In the genomic region with DNA sequence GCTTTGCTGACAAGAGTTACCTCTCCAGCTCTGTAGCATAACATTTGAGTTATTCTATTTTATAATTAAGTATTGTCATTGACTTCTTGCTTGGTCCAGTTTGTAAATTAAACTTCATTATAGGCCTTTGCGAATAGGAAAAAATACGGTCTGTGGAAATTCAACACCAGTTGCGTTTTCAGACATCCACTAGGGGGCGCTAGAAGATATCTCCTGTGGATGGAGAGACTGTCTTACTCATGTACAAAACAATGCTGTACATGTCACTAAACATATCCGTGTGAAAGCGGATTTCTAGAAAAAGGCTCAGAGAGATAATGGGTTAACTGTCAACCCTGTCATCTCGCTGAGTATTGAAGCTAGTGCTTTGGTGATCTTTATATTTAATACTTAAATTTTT, we compare ENCODE assay signal across 11 mouse cellular contexts. TPM values are rescaled to one million over a fixed set of nuclear protein-coding genes. Genes with fewer than 3 reads are reported as not detected.
A peak's percentile ranks its signal among the peaks of the same experiment; 100 is the strongest.
DNase-seq lines count a peak whose midpoint lies in the region; ATAC-seq and TF ChIP-seq lines count a peak whose summit lies in the region.
"Had no signal": no experiment of that assay in that cellular context is flagged by ENCODE, and none has a peak within 500 bp of the region (broad histone marks: within the 10 kb centered on the region; RNA-seq: fewer than 3 reads in every experiment).

No protein-coding gene starts in this region.

- peak; percentile 53 for ATAC-seq in CD4-positive, CD25-positive, alpha-beta regulatory T cell, adult 4 months
- peak; percentile 64; the same call in 1 of the 2 replicates for ATAC-seq in common myeloid progenitor, adult 5-6 weeks (replicated peaks; ENCODE audit: low read depth, poor library complexity, severe bottlenecking)
- ATAC-seq in forebrain, embryonic 13.5 days: no peak

- no peaks in the 10 kb centered on the region for H3K27me3 ChIP-seq in thymus, adult 2 months (ENCODE audit: control insufficient read depth, insufficient read depth, low read length)
- no peaks in the 10 kb centered on the region for H3K27me3 ChIP-seq in forebrain, embryonic 13.5 days
- H3K27me3 ChIP-seq: embryonic facial prominence, embryonic 12.5 days had no signal

- H3K27ac ChIP-seq in thymus, adult 2 months (ENCODE audit: control insufficient read depth, insufficient read depth, low read length): no peak overlapping the region
- no peak overlapping the region for H3K27ac ChIP-seq in forebrain, embryonic 13.5 days
- H3K27ac ChIP-seq: embryonic facial prominence, embryonic 12.5 days had no signal

- H3K4me2 ChIP-seq in forebrain, embryonic 13.5 days: no peak overlapping the region
- H3K4me2 ChIP-seq: embryonic facial prominence, embryonic 12.5 days had no signal

- no peak for TF ChIP-seq CTCF in thymus, adult 2 months (IDR thresholded peaks at IDR 0.05; ENCODE audit: borderline replicate concordance, control insufficient read depth, extremely low read depth, insufficient read depth, low read length, poor library complexity)

- H3K9ac ChIP-seq in forebrain, embryonic 13.5 days: no peak overlapping the region
- H3K9ac ChIP-seq: embryonic facial prominence, embryonic 12.5 days had no signal

- peak; percentile 62 to 78 for DNase-seq in heart, postnatal 10 days
- no peak for DNase-seq in heart, postnatal 25 days (ENCODE audit: low spot score)
- peak; percentile 85 for DNase-seq in 3T3-L1 (ENCODE audit: low read depth, low spot score)
- DNase-seq in left cerebral cortex, postnatal 4 days: peak; percentile 18
- DNase-seq in thymus, adult 2 months: peak; percentile 76

- no peak for TF ChIP-seq POLR2A in thymus, adult 2 months (IDR thresholded peaks at IDR 0.05; ENCODE audit: control insufficient read depth, extremely low read depth, insufficient read depth, low read length, poor library complexity)

- intact Hi-C loops in heart, postnatal 10 days (cut with DNase I): loop anchor here (5.0 kb wide), 1 partner anchor 218 kb away; the partner anchor contains the start of gene Nog
- intact Hi-C loops in heart, postnatal 25 days (cut with DNase I): loop anchor here (5.0 kb wide), 1 partner anchor 218 kb away; the partner anchor contains the start of gene Nog
- intact Hi-C loops in left cerebral cortex, postnatal 4 days (cut with DNase I): no loop called here

- WGBS in thymus, adult 2 months: 9% methylated on average over 7 of the region's 7 CpGs
- WGBS in forebrain, embryonic 13.5 days: 41% methylated on average over 7 of the region's 7 CpGs

- no peak overlapping the region for H3K4me3 ChIP-seq in thymus, adult 2 months (ENCODE audit: control insufficient read depth, insufficient read depth, low read length)
- no peak overlapping the region for H3K4me3 ChIP-seq in forebrain, embryonic 13.5 days
- H3K4me3 ChIP-seq: embryonic facial prominence, embryonic 12.5 days; myocyte had no signal

- peaks cover 53% of the 10 kb centered on the region for H3K4me1 ChIP-seq in thymus, adult 2 months (replicated peaks; ENCODE audit: control insufficient read depth, insufficient read depth, low read length)
- no peaks in the 10 kb centered on the region for H3K4me1 ChIP-seq in forebrain, embryonic 13.5 days
- H3K4me1 ChIP-seq: embryonic facial prominence, embryonic 12.5 days had no signal

- peaks cover 10% of the 10 kb centered on the region; the same call in 1 of the 2 replicates for H3K36me3 ChIP-seq in thymus, adult 2 months (ENCODE audit: control insufficient read depth, insufficient read depth, low read length)
- H3K36me3 ChIP-seq in forebrain, embryonic 13.5 days (ENCODE audit: poor library complexity, severe bottlenecking): no peaks in the 10 kb centered on the region
- H3K36me3 ChIP-seq: embryonic facial prominence, embryonic 12.5 days had no signal

- no peaks in the 10 kb centered on the region for H3K9me3 ChIP-seq in forebrain, embryonic 13.5 days (replicated peaks)
- H3K9me3 ChIP-seq: embryonic facial prominence, embryonic 12.5 days had no signal

RNA-seq across cellular contexts. Expression of gene Gm525, which starts 11.0 kb away (rescaled TPM):
- total RNA-seq in heart, postnatal 10 days (2021): not detected
- total RNA-seq in heart, postnatal 25 days (2021): not detected
- polyA plus RNA-seq in CD4-positive, CD25-positive, alpha-beta regulatory T cell, adult 4 months (2017; shearing (Covaris generic)): not detected
- total RNA-seq in common myeloid progenitor, adult 5-6 weeks (2017): not detected in 2 replicates
- total RNA-seq in left cerebral cortex, postnatal 4 days (2021): not detected
- polyA plus RNA-seq in thymus, adult 2 months (2012; rRNA removed): 25.8 and 35.9 TPM in 2 replicates
- polyA plus RNA-seq in forebrain, embryonic 13.5 days (2015; fragmentation: Nextera tagmentation; extraction: Ambion mirVana): not detected in 2 replicates
- total RNA-seq: layer of hippocampus, adult 8-10 months had no signal
- polyA plus RNA-seq: myocyte had no signal

RNA-seq across cellular contexts. Expression of gene Dgke, which starts 18.0 kb away (rescaled TPM):
- total RNA-seq in heart, postnatal 10 days (2021): 10 to 100 TPM; 13.1 to 13.5 TPM
- total RNA-seq in heart, postnatal 25 days (2021): 10 to 100 TPM in 1 of 2 experiments, 1 to 10 TPM in 1; 9.4 to 10.6 TPM
- polyA plus RNA-seq in CD4-positive, CD25-positive, alpha-beta regulatory T cell, adult 4 months (2017; shearing (Covaris generic)): 1 to 10 TPM; 4.6 to 7.3 TPM
- total RNA-seq in common myeloid progenitor, adult 5-6 weeks (2017): 4.9 and 8.2 TPM in 2 replicates
- 10 to 100 TPM; 31.6 to 33.7 TPM for total RNA-seq in left cerebral cortex, postnatal 4 days (2021)
- polyA plus RNA-seq in thymus, adult 2 months (2012; rRNA removed): 81.2 and 84.0 TPM in 2 replicates
- 8.7 and 9.9 TPM in 2 replicates for polyA plus RNA-seq in forebrain, embryonic 13.5 days (2015; fragmentation: Nextera tagmentation; extraction: Ambion mirVana)
